Mouse (Mus musculus) neural tube, embryonic 12.5 days (tissue): ENCODE results near the gene Lhfpl2. TPM values are rescaled to one million over a fixed set of nuclear protein-coding genes. Genes with fewer than 3 reads are reported as not detected.
"Not testable (repeated sequence)": the region's sequence is repeated elsewhere in the genome, so short reads cannot be mapped to it uniquely, and the experiment has no call there.

Source experiments
- ATAC-seq: fragments of 200-750 bp; cut with Nextera tagmentation; 2 replicates; pipeline ENCODE4 v1.8.0; 2017; ENCODE audit warnings: low read depth, mild to moderate bottlenecking, moderate TSS enrichment, moderate library complexity; ENCODE audit not compliant: low FRiP score
- H3K27ac ChIP-seq: fragments of 300-500 bp; sonication (generic); 2 replicates; pipeline ENCODE4 v1.5.1; 2016
- H3K27me3 ChIP-seq: fragments of 300-500 bp; sonication (generic); replicated peaks from 2 replicates; pipeline ENCODE4 v1.6.1; 2016; ENCODE audit warnings: mild to moderate bottlenecking
- H3K36me3 ChIP-seq: fragments of 300-500 bp; sonication (generic); 2 replicates; pipeline ENCODE4 v1.6.1; 2016; ENCODE audit warnings: mild to moderate bottlenecking
- H3K4me1 ChIP-seq: fragments of 300-500 bp; sonication (generic); 2 replicates; pipeline ENCODE4 v1.6.1; 2016
- H3K4me2 ChIP-seq: fragments of 300-500 bp; sonication (generic); replicated peaks from 2 replicates; pipeline ENCODE4 v1.6.1; 2016; ENCODE audit warnings: mild to moderate bottlenecking
- H3K4me3 ChIP-seq: fragments of 300-500 bp; sonication (generic); 2 replicates; pipeline ENCODE4 v1.5.1; 2016
- H3K9ac ChIP-seq: fragments of 300-500 bp; sonication (generic); 2 replicates; pipeline ENCODE4 v1.6.1; 2016; ENCODE audit warnings: mild to moderate bottlenecking
- H3K9me3 ChIP-seq: fragments of 300-500 bp; sonication (generic); 2 replicates; pipeline ENCODE4 v1.6.1; 2016; ENCODE audit warnings: mild to moderate bottlenecking
- WGBS: fragments of 180-500 bp; shearing (Covaris S2); methylation state at CpG from one replicate; pipeline ENCODE4 v1.1.7; 2016; 5-methylcytosine and 5-hydroxymethylcytosine counted together
- polyA plus RNA-seq: library from polyadenylated mRNA; unstranded; fragments of >200 nt; fragmentation: Nextera tagmentation; extraction: Ambion mirVana; gene quantifications from 2 replicates; pipeline ENCODE4 v1.2.1, GENCODE M21; 2016

Lhfpl2 gene
- polyA plus RNA-seq = 22.3 and 24.2 TPM in 2 replicates

DNA sequence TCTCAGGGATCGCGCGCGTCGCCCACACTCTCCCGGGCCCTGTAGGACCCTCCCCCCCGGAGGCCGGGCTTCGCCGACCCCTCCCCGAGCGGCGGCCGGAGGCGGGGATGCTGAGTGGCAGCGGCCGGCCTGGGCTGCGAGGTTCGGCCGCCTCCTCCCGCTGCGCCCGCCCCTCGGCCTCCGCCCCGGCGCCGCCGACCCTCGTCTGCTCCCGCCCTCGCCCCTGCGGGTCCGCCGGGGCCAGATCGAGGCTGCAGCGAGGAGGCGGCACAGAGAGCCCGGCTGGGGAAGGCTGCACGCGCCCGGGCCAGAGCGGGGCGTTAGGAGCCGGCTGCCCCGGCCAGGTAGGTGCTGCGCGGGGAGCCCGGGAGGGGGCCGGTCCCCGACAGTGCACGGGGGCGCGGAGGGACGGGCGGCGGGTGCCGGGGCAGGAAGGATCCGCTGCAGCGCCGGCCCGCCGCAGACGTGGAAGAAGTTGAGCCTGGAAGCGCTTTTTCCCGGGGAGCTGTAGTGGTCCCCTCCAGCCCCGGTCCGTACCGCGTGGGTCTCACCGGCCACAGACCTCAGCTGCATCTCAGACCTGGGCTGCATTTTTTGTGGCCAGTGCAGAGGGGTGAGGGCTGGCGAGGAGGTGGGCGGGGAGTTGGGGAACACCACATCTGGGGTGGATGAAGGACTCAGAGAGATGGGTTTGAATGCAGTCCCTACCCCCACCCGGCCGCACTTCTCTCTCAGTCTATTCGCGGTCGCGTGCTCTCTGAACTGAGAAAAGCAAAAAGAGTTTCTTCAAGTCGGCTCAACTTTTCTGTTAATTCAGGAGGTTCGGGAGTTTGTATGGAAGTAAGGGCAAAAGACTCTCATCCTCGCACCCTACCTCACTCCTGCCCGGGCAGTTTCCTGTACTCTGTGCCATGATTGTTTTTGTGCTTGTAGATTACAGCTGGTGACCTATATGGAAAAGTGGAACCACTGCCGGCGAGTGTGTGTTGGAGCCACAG, at the start of gene Lhfpl2:
Gene Lhfpl2, plus strand, starts transcription at position 234 of the 998 bp plus-strand sequence.
- peak within 1 kb of the TSS; percentile 78 for H3K4me3 ChIP-seq
- H3K36me3 ChIP-seq = no peaks in the 10 kb centered on the region
- no peaks in the 10 kb centered on the region for H3K9me3 ChIP-seq
- H3K4me1 ChIP-seq = peaks cover 17% of the 10 kb centered on the region
- H3K27ac ChIP-seq = no peak within 1 kb of the TSS
- peak within 1 kb of the TSS; percentile 84 for H3K9ac ChIP-seq
- under 1% methylated on average over 85 of the region's 85 CpGs for WGBS
- H3K27me3 ChIP-seq = peaks cover 22% of the 10 kb centered on the region
- H3K4me2 ChIP-seq = peak within 1 kb of the TSS; percentile 99
- peak; percentile 74 for ATAC-seq

- Histone ChIP-seq H3K9ac (no peak overlapping the region), H3K36me3 (no peaks in the 10 kb centered on the region), H3K4me3 (no peak overlapping the region), H3K9me3 (no peaks in the 10 kb centered on the region), H3K4me1 (no peaks in the 10 kb centered on the region), H3K27ac (no peak overlapping the region), H3K27me3 (no peaks in the 10 kb centered on the region), H3K4me2 (no peak overlapping the region)
- 93% methylated on average over 4 of the region's 4 CpGs for WGBS
- no peak for ATAC-seq
Measured at GRCm38 (mm10) chr13:94011996-94012575, 45.5 kb upstream of the Lhfpl2 start.

DNA sequence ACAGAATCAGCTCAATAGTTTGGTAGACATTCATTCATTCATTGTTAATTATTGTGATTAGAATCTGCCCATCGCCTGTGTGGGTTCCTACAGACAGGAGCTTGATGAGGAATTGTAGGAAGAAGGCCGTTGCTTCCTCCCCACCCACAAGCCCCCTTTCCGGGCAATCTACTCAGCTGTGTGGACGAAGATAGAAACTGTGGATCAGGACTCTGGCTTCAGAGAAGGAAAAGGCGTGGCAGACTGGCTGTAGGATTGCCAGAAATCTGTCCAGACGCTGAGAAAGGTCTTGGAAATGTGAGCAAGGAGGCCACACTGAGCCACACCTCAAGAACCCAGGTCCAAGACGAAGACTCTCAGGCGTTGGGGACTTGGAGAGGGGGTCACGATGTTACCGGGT, 43.6 kb upstream of the Lhfpl2 start:
- Histone ChIP-seq H3K27me3 (no peaks in the 10 kb centered on the region), H3K4me1 (no peaks in the 10 kb centered on the region), H3K9me3 (no peaks in the 10 kb centered on the region), H3K4me2 (no peak overlapping the region), H3K9ac (no peak overlapping the region), H3K36me3 (no peaks in the 10 kb centered on the region), H3K4me3 (no peak overlapping the region), H3K27ac (no peak overlapping the region)
- 91% methylated on average over 10 of the region's 10 CpGs for WGBS
- no peak for ATAC-seq

GRCm38 (mm10) chr13:94024575-94024974, 33.0 kb upstream of the Lhfpl2 start:
- H3K9me3 ChIP-seq, H3K9ac ChIP-seq, ATAC-seq, H3K36me3 ChIP-seq, H3K4me3 ChIP-seq, H3K4me1 ChIP-seq, H3K27me3 ChIP-seq, H3K4me2 ChIP-seq, H3K27ac ChIP-seq: not testable (repeated sequence)
- WGBS = 77% methylated on average over 10 of the region's 13 CpGs

DNA sequence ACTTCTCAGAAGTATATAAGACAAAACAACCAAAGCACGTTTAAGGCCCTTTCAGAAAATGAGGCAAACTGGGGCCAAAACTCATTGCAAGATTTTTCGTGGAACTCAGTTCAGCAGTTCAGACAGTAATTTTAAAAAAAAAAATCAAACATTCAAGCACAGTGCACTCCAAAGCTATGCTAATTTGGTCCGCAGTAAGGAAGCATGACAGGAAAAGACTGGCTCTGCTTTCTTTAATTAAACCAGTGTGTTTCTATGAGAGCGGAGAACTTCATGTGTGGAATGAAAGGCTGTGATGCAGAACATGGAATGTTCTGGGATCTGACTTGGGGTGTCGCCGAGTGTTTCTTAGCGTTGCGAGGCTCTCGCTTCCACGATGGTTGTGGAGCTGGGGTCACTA, 28.4 kb upstream of the Lhfpl2 start:
- no peaks in the 10 kb centered on the region for H3K36me3 ChIP-seq
- no peak overlapping the region for H3K9ac ChIP-seq
- H3K27me3 ChIP-seq = no peaks in the 10 kb centered on the region
- no peak overlapping the region for H3K27ac ChIP-seq
- H3K9me3 ChIP-seq = no peaks in the 10 kb centered on the region
- no peak overlapping the region for H3K4me3 ChIP-seq
- WGBS = 91% methylated on average over 10 of the region's 10 CpGs
- no peak overlapping the region for H3K4me2 ChIP-seq
- ATAC-seq = no peak
- no peaks in the 10 kb centered on the region for H3K4me1 ChIP-seq

GRCm38 (mm10) chr13:94030551-94030950, 27.0 kb upstream of the Lhfpl2 start:
- Histone ChIP-seq H3K9ac (no peak overlapping the region), H3K4me1 (no peaks in the 10 kb centered on the region), H3K9me3 (no peaks in the 10 kb centered on the region), H3K36me3 (no peaks in the 10 kb centered on the region), H3K27me3 (no peaks in the 10 kb centered on the region), H3K4me3 (no peak overlapping the region), H3K4me2 (no peak overlapping the region), H3K27ac (no peak overlapping the region)
- 78% methylated on average over 2 of the region's 2 CpGs for WGBS
- ATAC-seq = no peak

DNA sequence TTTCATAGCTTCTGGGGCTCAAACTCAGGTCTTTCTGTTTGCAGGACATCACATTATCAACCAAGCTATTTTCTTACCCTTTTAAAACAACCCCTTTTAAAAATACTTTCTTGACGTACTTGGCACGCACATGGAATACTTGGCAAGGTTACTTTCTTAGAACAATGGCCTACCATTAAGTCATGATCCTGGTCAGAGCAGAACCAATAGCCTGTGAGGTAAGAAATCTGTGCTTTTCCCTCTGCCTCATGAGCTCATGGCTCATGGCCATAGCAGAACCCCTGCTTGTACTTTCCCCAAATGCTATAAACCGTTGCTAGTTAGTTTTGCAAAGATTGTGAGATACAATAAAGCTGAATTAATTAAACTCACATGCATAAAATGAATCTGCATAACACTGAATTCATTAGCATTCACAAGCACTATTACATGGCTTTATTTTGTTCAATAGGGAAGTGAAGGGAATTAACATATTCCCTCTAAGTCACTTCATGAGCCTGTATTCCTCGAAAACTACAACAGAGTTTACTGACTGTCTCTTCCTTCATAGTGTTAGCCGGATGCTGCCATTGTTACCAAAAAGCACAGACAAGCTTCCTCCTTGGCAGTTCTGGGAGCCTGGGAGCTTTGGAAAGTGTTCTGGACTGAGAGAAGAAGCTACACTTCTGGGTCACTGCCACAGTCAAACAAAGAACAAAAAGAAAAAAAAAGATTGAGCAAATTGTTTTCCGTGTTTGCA, 20.1 kb upstream of the Lhfpl2 start:
- Histone ChIP-seq H3K27me3 (no peaks in the 10 kb centered on the region), H3K4me3 (no peak overlapping the region), H3K9ac (no peak overlapping the region), H3K4me1 (peaks cover 10% of the 10 kb centered on the region; the same call in 1 of the 2 replicates), H3K9me3 (no peaks in the 10 kb centered on the region), H3K27ac (no peak overlapping the region), H3K36me3 (no peaks in the 10 kb centered on the region), H3K4me2 (no peak overlapping the region)
- 39% methylated on average over 6 of the region's 6 CpGs for WGBS
- ATAC-seq = no peak

DNA sequence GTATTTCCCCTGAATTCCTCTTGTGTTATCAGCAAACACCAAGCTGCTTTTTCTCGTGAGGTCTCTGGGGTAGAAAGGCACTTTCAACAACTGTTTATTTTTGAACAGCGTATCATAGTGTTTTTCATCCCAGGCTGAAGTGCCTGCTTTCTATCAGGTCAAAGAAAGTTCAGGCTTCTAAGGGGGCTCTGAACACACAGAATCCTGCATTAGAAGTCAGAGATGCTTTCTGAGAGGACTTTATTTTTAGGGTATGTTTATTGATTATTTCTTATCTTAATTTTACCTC, 19.6 kb upstream of the Lhfpl2 start:
- H3K4me1 ChIP-seq = peaks cover 10% of the 10 kb centered on the region; the same call in 1 of the 2 replicates
- H3K27ac ChIP-seq = no peak overlapping the region
- H3K36me3 ChIP-seq = no peaks in the 10 kb centered on the region
- no peaks in the 10 kb centered on the region for H3K27me3 ChIP-seq
- WGBS = 31% methylated on average over 2 of the region's 2 CpGs
- no peak overlapping the region for H3K4me2 ChIP-seq
- ATAC-seq = no peak
- H3K4me3 ChIP-seq = no peak overlapping the region
- no peak overlapping the region for H3K9ac ChIP-seq
- no peaks in the 10 kb centered on the region for H3K9me3 ChIP-seq

DNA sequence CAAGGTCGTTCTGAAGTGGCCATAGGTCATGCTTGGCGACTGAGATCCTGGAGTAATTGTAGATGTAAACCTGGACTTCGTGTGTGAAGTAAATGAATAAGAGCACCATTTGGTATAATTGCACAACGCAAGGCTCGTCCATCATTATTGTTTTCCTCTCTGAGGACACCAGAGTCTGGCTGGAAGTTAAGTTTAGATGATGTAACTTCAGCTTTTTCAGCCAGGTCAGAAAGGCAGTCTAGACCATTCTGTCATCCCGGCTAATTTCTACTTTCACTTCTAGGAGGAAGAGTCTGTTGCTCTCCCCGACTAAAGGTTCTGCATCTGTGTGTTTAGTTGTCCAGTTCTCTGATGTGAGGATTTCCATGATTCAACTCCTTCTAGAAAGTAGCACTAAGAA, 7.6 kb upstream of the Lhfpl2 start:
- Histone ChIP-seq H3K4me1 (no peaks in the 10 kb centered on the region), H3K27me3 (no peaks in the 10 kb centered on the region), H3K27ac (no peak overlapping the region), H3K4me3 (no peak overlapping the region), H3K4me2 (no peak overlapping the region), H3K9ac (no peak overlapping the region), H3K36me3 (no peaks in the 10 kb centered on the region), H3K9me3 (no peaks in the 10 kb centered on the region)
- ATAC-seq = no peak
- 71% methylated on average over 7 of the region's 7 CpGs for WGBS

- Histone ChIP-seq H3K27me3 (no peaks in the 10 kb centered on the region), H3K27ac (no peak overlapping the region), H3K9ac (no peak overlapping the region), H3K36me3 (no peaks in the 10 kb centered on the region), H3K4me3 (no peak overlapping the region), H3K4me1 (no peaks in the 10 kb centered on the region), H3K4me2 (no peak overlapping the region), H3K9me3 (no peaks in the 10 kb centered on the region)
- no peak for ATAC-seq
- 90% methylated on average over 3 of the region's 3 CpGs for WGBS
Measured at GRCm38 (mm10) chr13:94050782-94051181, 6.8 kb upstream of the Lhfpl2 start.

DNA sequence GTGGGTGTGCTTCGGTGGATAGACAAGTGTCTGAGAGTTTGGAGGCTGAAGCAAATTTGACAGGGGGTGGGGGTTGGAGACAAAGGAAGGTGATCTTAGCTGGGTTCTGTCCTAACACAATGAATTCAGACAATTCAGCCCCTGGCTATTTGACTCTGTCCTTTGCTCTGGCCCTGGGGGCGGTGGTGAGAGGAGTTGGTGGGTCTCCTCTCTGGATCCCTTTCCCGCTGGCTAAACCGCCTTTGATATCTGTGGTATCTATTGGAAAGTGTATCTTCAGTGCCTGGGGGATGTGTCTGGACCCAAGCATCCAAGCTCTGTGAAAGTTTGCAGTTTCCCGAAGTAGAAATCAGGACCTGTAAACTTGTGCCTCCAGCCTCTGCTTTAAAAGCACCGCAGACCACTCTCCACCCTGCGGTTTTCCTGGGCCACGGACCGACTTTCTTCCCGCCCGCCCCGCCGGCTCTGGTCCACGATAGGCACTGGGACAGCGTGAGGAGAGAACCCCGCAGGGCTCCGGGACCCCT, 497 bp upstream of the Lhfpl2 start:
- Histone ChIP-seq H3K9ac (peak overlapping the region; percentile 84), H3K4me3 (peak overlapping the region; percentile 78), H3K27ac (no peak overlapping the region), H3K4me1 (peaks cover 11% of the 10 kb centered on the region), H3K9me3 (no peaks in the 10 kb centered on the region), H3K36me3 (no peaks in the 10 kb centered on the region), H3K4me2 (peak overlapping the region; percentile 99), H3K27me3 (peaks cover 17% of the 10 kb centered on the region)
- WGBS = 1% methylated on average over 17 of the region's 17 CpGs
- 0 out of 2 replicates have a peak, but pooled peaks have one; percentile 11 for ATAC-seq

DNA sequence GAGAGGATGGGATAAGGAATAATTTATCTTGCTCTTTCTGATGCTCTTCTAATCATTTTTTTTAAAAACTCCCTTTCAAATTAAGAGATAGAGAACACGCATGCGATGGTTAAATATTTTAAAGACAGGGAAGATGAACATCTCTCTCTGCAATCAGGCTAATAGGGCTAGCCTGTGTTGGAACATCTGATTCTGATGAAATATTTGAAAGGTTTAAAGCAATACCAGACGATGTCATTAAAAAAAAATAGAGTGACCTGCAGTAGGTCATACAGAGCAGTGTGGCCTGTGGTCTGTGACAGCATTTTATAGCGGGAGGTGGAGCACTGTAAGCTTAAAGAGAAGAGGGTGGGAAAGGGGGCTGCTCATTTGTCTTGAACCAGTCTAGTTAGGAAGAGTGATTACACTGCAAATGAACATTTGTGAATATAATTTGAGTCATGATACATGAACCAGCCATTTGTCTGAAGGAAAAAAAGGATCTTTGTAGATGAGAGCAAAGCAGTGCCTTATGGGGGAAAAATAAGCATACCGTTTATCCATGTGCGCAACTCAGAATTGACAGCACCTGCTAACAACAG, 1.1 kb downstream of the Lhfpl2 start:
- 37% methylated on average over 6 of the region's 6 CpGs for WGBS
- Histone ChIP-seq H3K4me2 (peak overlapping the region; percentile 99), H3K27me3 (peaks cover 30% of the 10 kb centered on the region), H3K9me3 (no peaks in the 10 kb centered on the region), H3K27ac (no peak overlapping the region), H3K4me1 (peaks cover 21% of the 10 kb centered on the region), H3K36me3 (no peaks in the 10 kb centered on the region), H3K9ac (no peak overlapping the region), H3K4me3 (peak overlapping the region; percentile 78)
- ATAC-seq = no peak
